Mouse (Mus musculus): ENCODE measurements around the gene Actn4. TPM values are rescaled to one million over a fixed set of nuclear protein-coding genes. Genes with fewer than 3 reads are reported as not detected.
"Not testable (repeated sequence)": the region's sequence is repeated elsewhere in the genome, so short reads cannot be mapped to it uniquely, and the experiment has no call there.

The Actn4 gene
- polyA plus RNA-seq, 1 experiment = 105 TPM

DNA sequence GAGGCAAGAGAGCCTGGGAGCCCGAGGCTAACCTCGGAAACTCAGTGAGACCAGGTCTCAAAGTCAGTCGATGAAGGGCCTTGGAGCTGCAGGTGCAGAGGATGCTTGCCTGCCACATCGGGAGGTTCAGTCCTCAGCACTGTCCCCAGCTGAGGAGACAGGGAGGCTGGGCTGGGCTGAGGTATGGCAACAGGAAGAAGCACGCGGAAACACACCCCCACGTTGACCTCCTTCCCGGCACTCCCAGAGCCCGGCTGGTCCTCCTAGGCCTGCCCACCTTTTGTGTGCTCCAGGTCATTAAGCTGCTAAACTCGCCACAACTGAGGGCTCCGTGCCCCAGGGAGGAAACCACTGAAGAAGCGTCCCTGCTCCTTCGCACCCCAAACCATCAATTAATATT, 80.9 kb downstream of the Actn4 start, which contains the start of gene Capn12:
Gene Capn12 (plus strand): TSS at position 224 of the 400 bp plus-strand sequence.
- TF ChIP-seq CTCF (IDR thresholded peaks at IDR 0.05; ENCODE audit: low read depth, low read length) = no peak
- no peak for TF ChIP-seq POLR2A (IDR thresholded peaks at IDR 0.05; ENCODE audit: borderline replicate concordance, low read depth, low read length)
- no peaks in the 10 kb centered on the region for H3K4me1 ChIP-seq (ENCODE audit: control insufficient read depth, insufficient read depth, low read length)
- H3K4me3 ChIP-seq (ENCODE audit: insufficient read depth, low read length) = no peak within 1 kb of the TSS
- H3K27ac ChIP-seq (ENCODE audit: insufficient read depth, low read depth, low read length) = no peak within 1 kb of the TSS

DNA sequence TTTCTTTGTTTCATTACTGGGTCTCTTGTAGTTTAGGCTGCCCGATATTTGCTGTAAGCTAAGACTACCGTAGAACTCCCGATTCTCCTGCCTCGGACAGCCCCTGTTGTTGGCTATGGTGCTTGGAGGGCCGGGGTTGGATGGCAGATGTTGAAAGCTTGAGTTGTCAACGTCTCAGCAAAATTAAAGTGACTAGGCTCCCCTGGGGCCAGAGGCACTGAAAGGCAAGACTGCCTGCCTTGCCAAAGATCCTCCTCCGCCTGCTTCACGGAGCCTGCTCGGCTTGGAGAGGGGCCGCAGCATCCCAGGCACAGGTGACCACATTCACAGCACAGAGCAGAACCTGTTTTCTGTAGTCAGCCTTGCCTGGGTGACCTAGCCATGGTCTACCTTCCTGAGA, 81.6 kb downstream of the Actn4 start:
- H3K4me3 ChIP-seq (ENCODE audit: insufficient read depth, low read length) = no peak overlapping the region
- no peak for TF ChIP-seq CTCF (IDR thresholded peaks at IDR 0.05; ENCODE audit: low read depth, low read length)
- no peak for TF ChIP-seq POLR2A (IDR thresholded peaks at IDR 0.05; ENCODE audit: borderline replicate concordance, low read depth, low read length)
- H3K4me1 ChIP-seq (ENCODE audit: control insufficient read depth, insufficient read depth, low read length) = no peaks in the 10 kb centered on the region
- no peak overlapping the region for H3K27ac ChIP-seq (ENCODE audit: insufficient read depth, low read depth, low read length)

DNA sequence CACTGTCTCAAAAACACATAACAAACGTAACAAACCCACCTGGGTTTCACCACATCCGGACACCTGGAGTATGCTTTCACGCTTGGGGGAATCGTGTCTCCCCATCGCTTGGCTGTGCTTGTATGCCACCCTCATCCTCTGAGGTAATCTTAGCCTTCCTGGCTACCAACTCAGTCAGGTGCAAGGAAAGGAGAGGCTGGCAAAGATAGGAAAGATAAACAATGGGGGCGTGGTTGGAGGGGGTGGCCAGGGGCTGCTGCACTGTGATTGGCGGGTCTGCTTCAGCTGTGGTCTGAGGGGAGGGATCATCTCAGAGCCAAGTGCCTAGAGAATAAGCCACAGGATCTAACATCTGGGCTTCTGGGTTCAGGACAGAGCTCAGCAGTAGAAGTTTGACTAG, 82.5 kb downstream of the Actn4 start:
- no peak overlapping the region for H3K4me3 ChIP-seq (ENCODE audit: insufficient read depth, low read length)
- TF ChIP-seq POLR2A (IDR thresholded peaks at IDR 0.05; ENCODE audit: borderline replicate concordance, low read depth, low read length) (no peak), CTCF (IDR thresholded peaks at IDR 0.05; ENCODE audit: low read depth, low read length) (no peak)

DNA sequence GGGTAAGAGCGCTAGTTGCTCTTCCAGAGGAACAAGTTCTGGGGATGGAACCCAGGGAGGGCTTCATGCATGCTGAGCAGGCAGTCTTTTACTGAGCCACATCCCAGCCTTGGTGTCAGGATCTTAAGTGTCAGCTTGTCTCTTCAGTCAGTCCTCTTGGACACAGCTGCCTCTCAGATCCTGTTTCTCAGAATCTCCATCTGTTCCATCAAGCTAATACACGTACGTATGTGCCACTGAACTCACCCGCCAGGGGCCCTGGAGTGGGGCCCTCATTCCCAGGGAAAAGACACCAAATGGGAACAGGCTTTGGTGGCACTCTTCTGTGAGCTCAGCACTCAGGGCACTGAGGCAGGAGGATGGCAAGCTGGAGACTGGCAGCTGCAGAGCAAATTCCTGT, 84.3 kb downstream of the Actn4 start:
- H3K4me3 ChIP-seq (ENCODE audit: insufficient read depth, low read length) = no peak overlapping the region
- no peaks in the 10 kb centered on the region for H3K4me1 ChIP-seq (ENCODE audit: control insufficient read depth, insufficient read depth, low read length)
- TF ChIP-seq CTCF (IDR thresholded peaks at IDR 0.05; ENCODE audit: low read depth, low read length) (no peak), POLR2A (IDR thresholded peaks at IDR 0.05; ENCODE audit: borderline replicate concordance, low read depth, low read length) (no peak)
- no peak overlapping the region for H3K27ac ChIP-seq (ENCODE audit: insufficient read depth, low read depth, low read length)

More for the DNA sequence above, 82.5 kb downstream of the Actn4 start:
- Histone ChIP-seq H3K4me1 (ENCODE audit: control insufficient read depth, insufficient read depth, low read length) (no peaks in the 10 kb centered on the region), H3K27ac (ENCODE audit: insufficient read depth, low read depth, low read length) (no peak overlapping the region)

DNA sequence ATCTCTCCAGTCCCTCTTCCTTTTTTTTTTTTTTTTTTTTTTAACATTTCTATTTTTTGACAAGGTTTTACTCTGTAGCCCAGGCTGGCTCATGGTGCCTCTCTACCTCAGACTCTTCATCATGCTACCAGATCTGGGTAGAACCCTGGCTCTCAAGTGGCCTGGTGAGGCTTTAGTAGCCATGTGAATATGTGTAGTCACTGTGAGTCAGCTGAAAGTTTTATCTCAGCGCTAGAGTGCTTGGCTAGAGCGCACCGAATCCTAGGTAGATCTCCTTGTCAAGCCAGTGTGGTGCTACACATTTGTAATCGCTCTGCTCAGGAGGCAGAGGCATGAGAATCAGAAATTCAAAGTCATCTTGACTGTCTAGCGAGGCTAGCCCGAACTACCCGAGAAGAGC, 85.0 kb downstream of the Actn4 start:
- Histone ChIP-seq H3K4me1 (ENCODE audit: control insufficient read depth, insufficient read depth, low read length) (no peaks in the 10 kb centered on the region), H3K4me3 (ENCODE audit: insufficient read depth, low read length) (no peak overlapping the region), H3K27ac (ENCODE audit: insufficient read depth, low read depth, low read length) (no peak overlapping the region)
- TF ChIP-seq POLR2A (IDR thresholded peaks at IDR 0.05; ENCODE audit: borderline replicate concordance, low read depth, low read length) (no peak), CTCF (IDR thresholded peaks at IDR 0.05; ENCODE audit: low read depth, low read length) (no peak)

DNA sequence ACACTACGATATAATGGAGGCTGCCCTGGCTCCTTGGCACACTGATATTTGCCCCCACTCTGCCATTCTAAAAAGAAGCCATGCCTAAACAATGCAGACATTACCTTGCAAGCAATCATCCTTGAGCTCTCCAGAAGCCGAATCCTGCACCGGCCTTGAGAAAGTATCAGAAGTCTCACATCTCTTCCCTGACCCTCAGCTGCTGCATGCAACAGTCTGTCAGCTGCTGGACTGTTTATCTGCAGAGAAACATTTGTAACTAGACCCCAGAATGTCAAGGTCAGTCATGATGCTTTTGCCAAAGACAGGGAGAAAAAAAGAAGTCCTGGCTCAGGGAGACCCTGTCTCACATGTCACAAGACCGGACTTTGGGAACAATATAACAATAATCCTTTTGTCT, 86.0 kb downstream of the Actn4 start:
- TF ChIP-seq CTCF (IDR thresholded peaks at IDR 0.05; ENCODE audit: low read depth, low read length) = no peak
- no peak for TF ChIP-seq POLR2A (IDR thresholded peaks at IDR 0.05; ENCODE audit: borderline replicate concordance, low read depth, low read length)
- H3K4me3 ChIP-seq (ENCODE audit: insufficient read depth, low read length) = no peak overlapping the region
- no peaks in the 10 kb centered on the region for H3K4me1 ChIP-seq (ENCODE audit: control insufficient read depth, insufficient read depth, low read length)
- no peak overlapping the region for H3K27ac ChIP-seq (ENCODE audit: insufficient read depth, low read depth, low read length)

DNA sequence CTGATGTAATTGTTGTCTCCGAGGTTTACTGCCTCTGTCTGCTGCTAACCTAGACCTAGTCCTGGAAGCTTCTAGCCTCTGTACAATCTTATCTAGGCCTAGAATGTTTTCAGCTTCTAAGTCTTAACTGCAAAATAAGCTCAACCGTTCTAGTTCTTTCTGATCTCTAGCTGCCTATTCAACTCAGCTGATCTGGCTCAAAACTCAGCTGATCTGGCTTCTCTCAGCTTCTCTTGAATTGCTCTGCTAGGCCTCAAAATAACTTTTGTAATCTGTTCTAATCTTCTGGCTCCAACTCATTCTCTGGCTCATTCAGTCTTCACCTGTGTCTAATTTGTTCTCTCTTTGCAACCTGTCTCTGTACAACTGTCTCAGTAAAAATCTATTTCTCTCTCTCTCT, 87.6 kb downstream of the Actn4 start:
- no peaks in the 10 kb centered on the region; the same call in 1 of the 2 replicates for H3K4me1 ChIP-seq (ENCODE audit: control insufficient read depth, insufficient read depth, low read length)
- H3K4me3 ChIP-seq (ENCODE audit: insufficient read depth, low read length) = no peak overlapping the region
- H3K27ac ChIP-seq (ENCODE audit: insufficient read depth, low read depth, low read length) = no peak overlapping the region
- TF ChIP-seq POLR2A (IDR thresholded peaks at IDR 0.05; ENCODE audit: borderline replicate concordance, low read depth, low read length) (no peak), CTCF (IDR thresholded peaks at IDR 0.05; ENCODE audit: low read depth, low read length) (no peak)

DNA sequence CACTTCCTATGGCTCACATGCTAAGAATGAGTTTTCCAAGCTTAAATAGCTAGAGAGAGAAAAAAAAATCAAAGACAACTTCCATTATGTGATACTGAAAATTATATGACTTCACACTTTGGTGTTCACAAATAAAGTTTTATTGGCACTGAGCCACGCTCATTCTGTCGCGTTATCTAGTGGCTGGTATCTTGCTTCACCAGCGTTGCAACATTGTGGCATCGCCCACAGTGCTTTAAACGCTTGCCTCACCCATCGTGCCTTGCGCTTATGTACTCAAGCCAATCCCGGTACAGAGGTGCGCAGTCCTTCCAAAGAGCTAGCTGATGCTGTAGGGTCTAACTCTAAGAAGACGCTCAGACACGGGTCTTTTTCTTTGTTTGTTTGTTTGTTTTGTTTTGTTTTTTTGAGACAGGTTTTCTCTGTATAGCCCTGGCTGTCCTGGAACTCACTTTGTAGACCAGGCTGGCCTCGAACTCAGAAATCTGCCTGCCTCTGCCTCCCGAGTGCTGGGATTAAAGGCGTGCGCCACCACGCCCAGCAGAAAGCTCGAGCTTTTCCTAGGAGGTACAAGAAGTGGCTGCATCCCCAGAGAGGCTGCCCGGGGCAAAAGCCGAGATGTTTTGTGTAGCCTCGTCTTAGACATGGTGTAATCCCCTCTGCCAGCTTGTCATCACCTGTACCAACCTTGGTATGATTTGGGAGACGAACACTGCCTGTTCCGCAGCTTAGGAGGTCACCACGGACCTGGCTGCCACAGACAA, 91.1 kb downstream of the Actn4 start:
- no peak overlapping the region for H3K27ac ChIP-seq (ENCODE audit: insufficient read depth, low read depth, low read length)
- H3K4me1 ChIP-seq (ENCODE audit: control insufficient read depth, insufficient read depth, low read length) = peaks cover 11% of the 10 kb centered on the region
- no peak for TF ChIP-seq CTCF (IDR thresholded peaks at IDR 0.05; ENCODE audit: low read depth, low read length)
- no peak for TF ChIP-seq POLR2A (IDR thresholded peaks at IDR 0.05; ENCODE audit: borderline replicate concordance, low read depth, low read length)
- no peak overlapping the region for H3K4me3 ChIP-seq (ENCODE audit: insufficient read depth, low read length)

DNA sequence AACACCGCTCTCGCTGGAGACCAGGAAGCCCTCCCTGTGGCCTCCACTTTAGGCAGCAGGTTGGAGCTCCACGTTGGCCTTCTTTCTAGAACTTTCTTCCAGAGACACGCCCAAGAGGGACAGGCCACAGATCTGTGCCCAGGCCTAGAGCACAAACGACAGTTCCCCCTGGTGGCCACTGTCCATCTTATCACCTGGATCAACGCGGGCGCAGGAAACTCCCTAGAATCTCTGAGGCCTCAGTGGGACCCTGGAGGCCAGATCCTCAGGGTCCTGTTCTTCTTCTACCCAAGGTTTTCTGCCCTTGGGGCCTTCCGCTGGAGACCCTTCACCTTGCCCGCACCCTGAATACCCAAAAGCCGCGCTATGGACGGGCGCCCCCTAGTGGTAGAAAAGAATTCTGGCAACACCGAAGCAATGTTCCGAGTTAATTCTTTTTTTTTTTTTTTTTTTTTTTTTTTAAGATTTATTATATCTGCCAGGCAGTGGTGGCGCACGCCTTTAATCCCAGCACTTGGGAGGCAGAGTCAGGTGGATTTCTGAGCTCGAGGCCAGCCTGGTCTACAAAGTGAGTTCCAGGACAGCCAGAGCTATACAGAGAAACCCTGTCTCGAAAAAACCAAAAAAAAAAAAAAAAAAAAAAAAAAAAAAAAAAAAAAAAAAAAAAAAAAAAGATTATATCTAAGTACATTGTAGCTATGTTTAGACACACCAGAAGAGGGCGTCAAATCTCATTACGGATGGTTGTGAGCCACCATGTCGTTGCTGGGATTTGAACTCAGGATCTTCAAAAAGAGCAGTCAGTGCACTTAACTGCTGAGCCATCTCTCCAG, 94.4 kb downstream of the Actn4 start:
- TF ChIP-seq CTCF (IDR thresholded peaks at IDR 0.05; ENCODE audit: low read depth, low read length) = peak; percentile 100
- H3K27ac ChIP-seq (ENCODE audit: insufficient read depth, low read depth, low read length); H3K4me3 ChIP-seq (ENCODE audit: insufficient read depth, low read length): not testable (repeated sequence)
- H3K4me1 ChIP-seq (ENCODE audit: control insufficient read depth, insufficient read depth, low read length) = peaks cover 17% of the 10 kb centered on the region
